Mouse (Mus musculus) embryonic facial prominence, embryonic 15.5 days (tissue): ENCODE data around the gene Agap1. TPM values are rescaled to one million over a fixed set of nuclear protein-coding genes. Genes with fewer than 3 reads are reported as not detected.

Experiments used
- ATAC-seq: fragments of 200-750 bp; cut with Nextera tagmentation; 2 replicates; pipeline ENCODE4 v1.8.0; 2017; ENCODE audit warnings: low read depth, moderate TSS enrichment; ENCODE audit not compliant: insufficient number of reproducible peaks, low FRiP score, low TSS enrichment
- H3K27ac ChIP-seq: fragments of 300-500 bp; sonication (generic); replicated peaks from 2 replicates; pipeline ENCODE4 v1.5.1; 2015; ENCODE audit warnings: mild to moderate bottlenecking, inconsistent platforms
- H3K27me3 ChIP-seq: fragments of 300-500 bp; sonication (generic); 2 replicates; pipeline ENCODE4 v1.6.1; 2015; ENCODE audit warnings: inconsistent platforms
- H3K36me3 ChIP-seq: fragments of 300-500 bp; sonication (generic); 2 replicates; pipeline ENCODE4 v1.6.1; 2015; ENCODE audit warnings: mild to moderate bottlenecking, inconsistent platforms
- H3K4me1 ChIP-seq: fragments of 300-500 bp; sonication (generic); 2 replicates; pipeline ENCODE4 v1.6.1; 2015; ENCODE audit warnings: inconsistent platforms
- H3K4me2 ChIP-seq: fragments of 300-500 bp; sonication (generic); replicated peaks from 2 replicates; pipeline ENCODE4 v1.6.1; 2015; ENCODE audit warnings: mild to moderate bottlenecking, inconsistent platforms
- H3K4me3 ChIP-seq: fragments of 300-500 bp; sonication (generic); replicated peaks from 2 replicates; pipeline ENCODE4 v1.5.1; 2015; ENCODE audit warnings: mild to moderate bottlenecking, inconsistent platforms
- H3K9ac ChIP-seq: fragments of 300-500 bp; sonication (generic); 2 replicates; pipeline ENCODE4 v1.6.1; 2015; ENCODE audit warnings: inconsistent platforms
- H3K9me3 ChIP-seq: fragments of 300-500 bp; sonication (generic); replicated peaks from 2 replicates; pipeline ENCODE4 v1.6.1; 2016; ENCODE audit warnings: inconsistent platforms
- WGBS: fragments of 180-500 bp; shearing (Covaris S2); methylation state at CpG from one replicate; pipeline ENCODE4 v1.1.7; 2015; 5-methylcytosine and 5-hydroxymethylcytosine counted together
- polyA plus RNA-seq: library from polyadenylated mRNA; unstranded; fragments of >200 nt; fragmentation: Nextera tagmentation; extraction: Ambion mirVana; gene quantifications from 2 replicates; pipeline ENCODE4 v1.2.1, GENCODE M21; 2015

Gene Agap1
- polyA plus RNA-seq, 1 experiment from 2014 or later: 13.4 TPM

GRCm38 (mm10) chr1:89644120-89644519, 189.5 kb downstream of the Agap1 start:
- H3K9me3 ChIP-seq: no peaks in the 10 kb centered on the region
- H3K27ac ChIP-seq: no peak overlapping the region
- no peak overlapping the region for H3K9ac ChIP-seq
- H3K36me3 ChIP-seq: no peaks in the 10 kb centered on the region
- no peak overlapping the region for H3K4me2 ChIP-seq
- no peaks in the 10 kb centered on the region for H3K27me3 ChIP-seq
- no peak overlapping the region for H3K4me3 ChIP-seq
- ATAC-seq: no peak
- 0 out of 2 replicates have a peak, but pooled peaks cover 4% of the 10 kb centered on the region for H3K4me1 ChIP-seq
- WGBS: 70% methylated on average over 11 of the region's 11 CpGs

DNA sequence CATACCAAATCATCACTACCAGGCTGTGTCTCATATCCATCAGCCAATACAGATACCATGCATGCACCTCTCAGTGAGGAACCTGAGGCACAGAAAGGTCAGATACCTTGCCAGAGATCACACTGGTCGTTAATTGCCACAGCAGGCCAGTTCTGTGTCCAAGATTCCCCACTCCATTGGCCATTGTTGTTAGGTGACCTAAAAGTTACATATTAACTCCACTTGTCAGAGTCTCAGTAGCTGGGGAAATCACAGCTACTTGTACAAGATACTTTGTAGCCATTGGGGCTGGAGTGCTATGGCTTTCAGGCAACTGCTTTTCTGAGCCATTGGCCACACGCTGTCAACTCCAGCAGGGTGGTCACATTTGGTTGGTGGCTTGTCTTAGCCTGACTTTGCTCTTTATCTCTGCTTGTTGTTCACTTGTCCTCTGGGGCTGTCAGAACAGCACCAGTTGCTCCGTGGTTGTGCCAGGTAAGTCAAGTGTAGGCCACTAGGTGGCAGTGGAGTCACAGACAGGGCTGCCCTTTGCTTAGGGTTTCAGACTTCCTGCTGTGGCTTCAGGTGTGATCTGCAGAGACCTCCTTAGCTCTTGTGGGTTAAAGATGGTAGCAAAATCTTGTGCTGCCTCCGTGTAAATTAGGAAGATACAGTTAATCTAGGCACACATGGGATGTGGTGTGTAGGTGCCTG, 191.9 kb downstream of the Agap1 start:
- H3K9me3 ChIP-seq: no peaks in the 10 kb centered on the region
- H3K27ac ChIP-seq: no peak overlapping the region
- no peak overlapping the region for H3K4me3 ChIP-seq
- H3K4me2 ChIP-seq: no peak overlapping the region
- no peaks in the 10 kb centered on the region for H3K27me3 ChIP-seq
- ATAC-seq: peak; percentile 58
- H3K36me3 ChIP-seq: no peaks in the 10 kb centered on the region
- H3K4me1 ChIP-seq: 0 out of 2 replicates have a peak, but pooled peaks cover 4% of the 10 kb centered on the region
- WGBS: 31% methylated on average over 4 of the region's 4 CpGs
- H3K9ac ChIP-seq: no peak overlapping the region

DNA sequence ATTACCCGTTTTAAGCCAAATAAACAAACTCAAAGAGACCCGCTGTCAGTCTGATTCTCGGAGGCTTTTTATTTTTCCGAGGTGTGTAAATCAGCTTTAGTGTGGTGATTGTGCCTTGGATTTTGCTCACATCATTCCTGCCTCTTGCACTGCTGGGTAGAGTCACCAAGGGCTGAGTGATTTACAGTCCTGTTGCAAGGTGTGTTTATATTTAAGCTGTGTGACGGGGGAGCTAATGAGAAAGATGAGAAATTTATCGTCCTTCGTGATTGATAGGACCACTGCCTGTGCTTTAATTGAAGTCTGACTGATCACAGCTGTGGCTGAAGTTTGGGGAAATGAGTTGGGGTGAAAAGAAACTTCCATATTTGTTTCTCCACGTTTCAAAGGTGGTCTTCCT, 192.9 kb downstream of the Agap1 start:
- H3K9ac ChIP-seq: no peak overlapping the region
- H3K9me3 ChIP-seq: no peaks in the 10 kb centered on the region
- 79% methylated on average over 8 of the region's 8 CpGs for WGBS
- H3K4me3 ChIP-seq: no peak overlapping the region
- H3K4me2 ChIP-seq: no peak overlapping the region
- H3K36me3 ChIP-seq: no peaks in the 10 kb centered on the region
- no peak for ATAC-seq
- 0 out of 2 replicates have a peak, but pooled peaks cover 4% of the 10 kb centered on the region for H3K4me1 ChIP-seq
- no peaks in the 10 kb centered on the region for H3K27me3 ChIP-seq
- H3K27ac ChIP-seq: no peak overlapping the region

- no peak overlapping the region for H3K9ac ChIP-seq
- H3K36me3 ChIP-seq: no peaks in the 10 kb centered on the region; the same call in 1 of the 2 replicates
- H3K27ac ChIP-seq: no peak overlapping the region
- H3K9me3 ChIP-seq: no peaks in the 10 kb centered on the region
- H3K4me3 ChIP-seq: no peak overlapping the region
- WGBS: 83% methylated on average over 7 of the region's 7 CpGs
- H3K4me2 ChIP-seq: no peak overlapping the region
- H3K4me1 ChIP-seq: no peaks in the 10 kb centered on the region
- ATAC-seq: no peak
- no peaks in the 10 kb centered on the region for H3K27me3 ChIP-seq
Measured at GRCm38 (mm10) chr1:89650557-89650956, 196.0 kb downstream of the Agap1 start.

DNA sequence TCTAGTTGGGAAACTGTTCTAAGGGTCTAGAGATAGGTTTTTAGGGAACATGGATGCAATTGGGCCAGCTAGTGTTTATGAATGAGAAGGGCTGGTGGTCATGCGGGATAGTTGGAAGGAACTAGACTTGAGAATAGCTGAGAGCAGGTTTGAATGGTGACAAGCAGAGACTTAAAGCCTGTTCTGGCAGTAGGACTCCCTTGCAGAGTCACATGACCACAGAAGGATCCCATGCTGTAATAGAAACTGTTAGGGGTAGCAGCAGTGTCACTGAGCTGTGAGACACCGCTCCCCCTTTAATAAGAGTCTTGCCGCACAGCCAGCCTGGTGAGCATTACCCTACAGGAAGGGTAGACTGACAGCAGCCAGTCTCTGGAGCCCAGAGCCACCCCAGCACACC, 201.6 kb downstream of the Agap1 start:
- no peak for ATAC-seq
- no peak overlapping the region for H3K27ac ChIP-seq
- H3K27me3 ChIP-seq: no peaks in the 10 kb centered on the region
- H3K36me3 ChIP-seq: no peaks in the 10 kb centered on the region; the same call in 1 of the 2 replicates
- WGBS: 87% methylated on average over 3 of the region's 3 CpGs
- H3K4me3 ChIP-seq: no peak overlapping the region
- peaks cover 12% of the 10 kb centered on the region for H3K4me1 ChIP-seq
- no peaks in the 10 kb centered on the region for H3K9me3 ChIP-seq
- no peak overlapping the region for H3K4me2 ChIP-seq
- H3K9ac ChIP-seq: no peak overlapping the region

GRCm38 (mm10) chr1:89656643-89657321, 202.2 kb downstream of the Agap1 start:
- H3K36me3 ChIP-seq: no peaks in the 10 kb centered on the region; the same call in 1 of the 2 replicates
- no peaks in the 10 kb centered on the region for H3K9me3 ChIP-seq

DNA sequence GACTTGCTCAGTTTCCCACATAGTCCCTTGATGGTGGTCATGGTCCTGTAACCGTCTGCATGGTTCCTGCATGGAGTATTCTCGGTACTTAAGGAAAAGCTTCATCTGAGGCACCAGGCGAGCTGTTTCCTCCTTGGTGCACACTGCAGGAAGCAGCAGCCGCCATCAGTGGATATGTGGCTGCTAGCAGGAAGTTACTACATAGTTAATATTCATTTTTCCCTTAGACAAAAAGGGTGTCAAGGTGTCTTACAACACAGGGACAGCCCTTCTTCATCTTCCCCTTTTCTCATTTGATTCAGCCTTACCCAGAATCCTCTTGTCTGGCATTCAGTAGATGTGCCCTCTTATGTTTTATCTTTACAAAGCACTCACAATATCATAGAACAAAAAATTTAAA, 206.2 kb downstream of the Agap1 start:
- H3K4me2 ChIP-seq: no peak overlapping the region
- H3K27ac ChIP-seq: no peak overlapping the region
- no peak overlapping the region for H3K9ac ChIP-seq
- H3K4me3 ChIP-seq: no peak overlapping the region
- no peaks in the 10 kb centered on the region for H3K27me3 ChIP-seq
- WGBS: 78% methylated on average over 4 of the region's 4 CpGs
- no peaks in the 10 kb centered on the region for H3K9me3 ChIP-seq
- peaks cover 12% of the 10 kb centered on the region for H3K4me1 ChIP-seq
- ATAC-seq: no peak
- peaks cover 14% of the 10 kb centered on the region for H3K36me3 ChIP-seq

More at GRCm38 (mm10) chr1:89656643-89657321, 202.2 kb downstream of the Agap1 start:
- no peaks in the 10 kb centered on the region for H3K27me3 ChIP-seq
- 27% methylated on average over 11 of the region's 11 CpGs for WGBS
- H3K27ac ChIP-seq: no peak overlapping the region
- no peak overlapping the region for H3K4me3 ChIP-seq
- H3K4me2 ChIP-seq: peak overlapping the region; percentile 17; the same call in 1 of the 2 replicates
- no peak overlapping the region for H3K9ac ChIP-seq
- no peak for ATAC-seq
- H3K4me1 ChIP-seq: peaks cover 12% of the 10 kb centered on the region

GRCm38 (mm10) chr1:89666154-89666553, 211.5 kb downstream of the Agap1 start:
- Histone ChIP-seq H3K27me3 (no peaks in the 10 kb centered on the region), H3K4me1 (no peaks in the 10 kb centered on the region), H3K9ac (no peak overlapping the region), H3K4me2 (no peak overlapping the region), H3K36me3 (peaks cover 38% of the 10 kb centered on the region), H3K27ac (no peak overlapping the region), H3K4me3 (no peak overlapping the region), H3K9me3 (no peaks in the 10 kb centered on the region)
- ATAC-seq: no peak
- WGBS: 91% methylated on average over 5 of the region's 5 CpGs

GRCm38 (mm10) chr1:89667387-89667786, 212.8 kb downstream of the Agap1 start:
- no peak overlapping the region for H3K4me3 ChIP-seq
- H3K9ac ChIP-seq: no peak overlapping the region
- 82% methylated on average over 7 of the region's 7 CpGs for WGBS
- no peaks in the 10 kb centered on the region for H3K4me1 ChIP-seq
- no peak for ATAC-seq
- no peak overlapping the region for H3K4me2 ChIP-seq
- H3K9me3 ChIP-seq: no peaks in the 10 kb centered on the region
- H3K36me3 ChIP-seq: peaks cover 46% of the 10 kb centered on the region
- H3K27me3 ChIP-seq: no peaks in the 10 kb centered on the region
- no peak overlapping the region for H3K27ac ChIP-seq

GRCm38 (mm10) chr1:89668635-89669034, 214.0 kb downstream of the Agap1 start:
- H3K4me3 ChIP-seq: no peak overlapping the region
- H3K9ac ChIP-seq: no peak overlapping the region
- H3K9me3 ChIP-seq: no peaks in the 10 kb centered on the region
- no peaks in the 10 kb centered on the region for H3K4me1 ChIP-seq
- 78% methylated on average over 9 of the region's 9 CpGs for WGBS
- no peak for ATAC-seq
- H3K4me2 ChIP-seq: no peak overlapping the region
- H3K27me3 ChIP-seq: no peaks in the 10 kb centered on the region
- H3K27ac ChIP-seq: no peak overlapping the region
- H3K36me3 ChIP-seq: peaks cover 56% of the 10 kb centered on the region

GRCm38 (mm10) chr1:89671110-89671787, 216.6 kb downstream of the Agap1 start:
- WGBS: 70% methylated on average over 26 of the region's 26 CpGs
- Histone ChIP-seq H3K27me3 (no peaks in the 10 kb centered on the region), H3K4me2 (no peak overlapping the region), H3K4me1 (peaks cover 2% of the 10 kb centered on the region; the same call in 1 of the 2 replicates), H3K27ac (no peak overlapping the region), H3K4me3 (no peak overlapping the region), H3K9me3 (no peaks in the 10 kb centered on the region), H3K36me3 (peaks cover 51% of the 10 kb centered on the region), H3K9ac (no peak overlapping the region)
- no peak for ATAC-seq
